In the genomic region with DNA sequence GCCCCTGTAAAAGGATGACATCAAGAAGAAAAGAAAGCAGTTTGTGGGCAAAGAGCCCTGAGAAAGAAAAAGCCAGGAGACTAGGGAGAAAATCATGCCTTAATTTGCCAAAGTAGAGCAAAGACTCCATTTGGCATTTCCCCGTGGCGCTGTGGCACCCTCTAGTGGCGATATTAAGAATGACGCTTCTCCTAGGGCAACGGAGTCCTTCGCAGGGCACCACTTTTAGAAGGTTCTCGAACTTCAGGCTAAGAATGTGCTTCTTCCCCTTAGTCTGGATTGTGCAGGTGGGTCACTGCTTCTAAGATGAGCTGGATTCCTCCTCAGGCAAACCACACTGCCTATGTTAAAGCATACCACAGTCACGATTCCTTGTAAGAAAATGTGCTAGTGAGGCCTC, we compare ENCODE assay signal across 8 mouse cellular contexts. TPM values are rescaled to one million over a fixed set of nuclear protein-coding genes. Genes with fewer than 3 reads are reported as not detected.
DNase-seq lines count a peak whose midpoint lies in the region; ATAC-seq and TF ChIP-seq lines count a peak whose summit lies in the region.

No protein-coding gene starts in this region.

- no peak for TF ChIP-seq EP300 in liver, postnatal 0 days (IDR thresholded peaks at IDR 0.05; ENCODE audit: low read depth)

- H3K27ac ChIP-seq in bone marrow, adult 2 months (ENCODE audit: control insufficient read depth, insufficient read depth, low read depth, low read length, poor library complexity): no peak overlapping the region
- no peak overlapping the region for H3K27ac ChIP-seq in embryonic facial prominence, embryonic 14.5 days (replicated peaks; ENCODE audit: low read depth, low read length)
- H3K27ac ChIP-seq in hindbrain, embryonic 16.5 days (ENCODE audit: low read depth, low read length): no peak overlapping the region
- no peak overlapping the region for H3K27ac ChIP-seq in liver, postnatal 0 days (ENCODE audit: low read depth)

- ATAC-seq in embryonic facial prominence, embryonic 14.5 days (ENCODE audit: low read depth): no peak
- ATAC-seq in hindbrain, embryonic 16.5 days: 0 out of 2 replicates have a peak, but pooled peaks have one; percentile 20
- ATAC-seq in liver, postnatal 0 days: no peak

- 11% methylated on average over 8 of the region's 8 CpGs for WGBS in bone marrow, adult 2 months
- 14% methylated on average over 8 of the region's 8 CpGs for WGBS in embryonic facial prominence, embryonic 14.5 days
- 20% methylated on average over 8 of the region's 8 CpGs for WGBS in hindbrain, embryonic 16.5 days
- WGBS in liver, postnatal 0 days (ENCODE audit: insufficient replicate concordance): 9% methylated on average over 8 of the region's 8 CpGs

- H3K4me1 ChIP-seq in bone marrow, adult 2 months (ENCODE audit: control insufficient read depth, insufficient read depth, low read length): peaks cover 1% of the 10 kb centered on the region; the same call in 1 of the 2 replicates
- H3K4me1 ChIP-seq in embryonic facial prominence, embryonic 14.5 days (ENCODE audit: control insufficient read depth, insufficient read depth, low read length): no peaks in the 10 kb centered on the region
- no peaks in the 10 kb centered on the region for H3K4me1 ChIP-seq in hindbrain, embryonic 16.5 days (ENCODE audit: control insufficient read depth, insufficient read depth, low read depth, low read length)
- no peaks in the 10 kb centered on the region for H3K4me1 ChIP-seq in liver, postnatal 0 days (ENCODE audit: insufficient read depth)

- no peak overlapping the region for H3K4me2 ChIP-seq in embryonic facial prominence, embryonic 14.5 days (ENCODE audit: low read depth, low read length)
- H3K4me2 ChIP-seq in hindbrain, embryonic 16.5 days (ENCODE audit: low read length): no peak overlapping the region
- no peak overlapping the region for H3K4me2 ChIP-seq in liver, postnatal 0 days (ENCODE audit: low read depth, low read length)

- peak; percentile 95 for TF ChIP-seq CTCF in bone marrow, adult 2 months (IDR thresholded peaks at IDR 0.05; ENCODE audit: control insufficient read depth, insufficient read depth, low read length)
- TF ChIP-seq CTCF in liver, postnatal 0 days (IDR thresholded peaks at IDR 0.05; ENCODE audit: low read depth): peak; percentile 99

- no peaks in the 10 kb centered on the region for H3K36me3 ChIP-seq in embryonic facial prominence, embryonic 14.5 days (ENCODE audit: control insufficient read depth, insufficient read depth, low read length)
- no peaks in the 10 kb centered on the region for H3K36me3 ChIP-seq in hindbrain, embryonic 16.5 days (ENCODE audit: control insufficient read depth, insufficient read depth, low read length)
- H3K36me3 ChIP-seq in liver, postnatal 0 days (replicated peaks; ENCODE audit: insufficient read depth, low read length): no peaks in the 10 kb centered on the region

- H3K27me3 ChIP-seq in embryonic facial prominence, embryonic 14.5 days (replicated peaks; ENCODE audit: control insufficient read depth, insufficient read depth, low read length): no peaks in the 10 kb centered on the region
- no peaks in the 10 kb centered on the region for H3K27me3 ChIP-seq in hindbrain, embryonic 16.5 days (replicated peaks; ENCODE audit: control insufficient read depth, insufficient read depth, low read length)
- H3K27me3 ChIP-seq in liver, postnatal 0 days (ENCODE audit: insufficient read depth, low read length): no peaks in the 10 kb centered on the region

- no peak overlapping the region for H3K9ac ChIP-seq in embryonic facial prominence, embryonic 14.5 days (ENCODE audit: low read depth, low read length)
- no peak overlapping the region for H3K9ac ChIP-seq in hindbrain, embryonic 16.5 days (ENCODE audit: low read depth, low read length)
- H3K9ac ChIP-seq in liver, postnatal 0 days (replicated peaks): no peak overlapping the region

- TF ChIP-seq POLR2A in bone marrow, adult 2 months (IDR thresholded peaks at IDR 0.05; ENCODE audit: borderline replicate concordance, control insufficient read depth, low read depth, low read length): no peak

- no peak overlapping the region for H3K4me3 ChIP-seq in bone marrow, adult 2 months (replicated peaks; ENCODE audit: control insufficient read depth, low read depth, low read length)
- no peak overlapping the region for H3K4me3 ChIP-seq in embryonic facial prominence, embryonic 14.5 days (ENCODE audit: low read depth, low read length)
- no peak overlapping the region for H3K4me3 ChIP-seq in hindbrain, embryonic 16.5 days (ENCODE audit: low read length)
- no peak overlapping the region for H3K4me3 ChIP-seq in liver, postnatal 0 days (ENCODE audit: low read depth, low read length)

- H3K9me3 ChIP-seq in embryonic facial prominence, embryonic 14.5 days (ENCODE audit: control insufficient read depth, low read length): no peaks in the 10 kb centered on the region
- H3K9me3 ChIP-seq in hindbrain, embryonic 16.5 days (ENCODE audit: control insufficient read depth, low read length): no peaks in the 10 kb centered on the region
- H3K9me3 ChIP-seq in liver, postnatal 0 days (ENCODE audit: low read length): no peaks in the 10 kb centered on the region

- peak; percentile 45 to 48 for DNase-seq in urinary bladder, adult 18-20 months (ENCODE audit: low spot score in 2 of 2)
- DNase-seq in urinary bladder, postnatal 10 days (ENCODE audit: low spot score): no peak
- peak; percentile 64 for DNase-seq in embryonic facial prominence, embryonic 14.5 days (ENCODE audit: low spot score)
- DNase-seq in liver, postnatal 0 days: peak; percentile 83
- DNase-seq in ovary, postnatal 36 days (ENCODE audit: low spot score): peak; percentile 57
- peak; percentile 44 for DNase-seq in urinary bladder, adult 2 months (ENCODE audit: low spot score)

RNA-seq across cellular contexts. Expression of a gene that starts 50.6 kb away (rescaled TPM):
- polyA plus RNA-seq in bone marrow, adult 2 months (2011; ENCODE audit: insufficient read depth, insufficient read length, low replicate concordance, missing spikeins): 7.5 and 7.9 TPM in 2 replicates
- polyA plus RNA-seq in embryonic facial prominence, embryonic 14.5 days (2014; fragmentation: Nextera tagmentation; extraction: Ambion mirVana): 2.8 and 3.2 TPM in 2 replicates
- polyA plus RNA-seq in hindbrain, embryonic 16.5 days (2015; fragmentation: Nextera tagmentation; extraction: Ambion mirVana): 0.04 and 0.08 TPM in 2 replicates
- 0.89 and 1.4 TPM in 2 replicates for polyA plus RNA-seq in liver, postnatal 0 days (2015; fragmentation: Nextera tagmentation; extraction: Ambion mirVana)
- 1.6 and 1.8 TPM in 2 replicates for polyA plus RNA-seq in urinary bladder, adult 2 months (2012; rRNA removed)

RNA-seq across cellular contexts. Expression of a gene that starts 54.4 kb away (rescaled TPM):
- 3.0 and 3.2 TPM in 2 replicates for polyA plus RNA-seq in bone marrow, adult 2 months (2011; ENCODE audit: insufficient read depth, insufficient read length, low replicate concordance, missing spikeins)
- 6.1 and 6.3 TPM in 2 replicates for polyA plus RNA-seq in embryonic facial prominence, embryonic 14.5 days (2014; fragmentation: Nextera tagmentation; extraction: Ambion mirVana)
- 0.79 and 1.1 TPM in 2 replicates for polyA plus RNA-seq in hindbrain, embryonic 16.5 days (2015; fragmentation: Nextera tagmentation; extraction: Ambion mirVana)
- 0.90 and 1.1 TPM in 2 replicates for polyA plus RNA-seq in liver, postnatal 0 days (2015; fragmentation: Nextera tagmentation; extraction: Ambion mirVana)
- polyA plus RNA-seq in urinary bladder, adult 2 months (2012; rRNA removed): 7.2 and 8.8 TPM in 2 replicates
